Mouse (Mus musculus) embryo, embryonic 10 days (tissue): ENCODE data around the gene Rtn4r.
A peak's percentile ranks its signal among the peaks of the same experiment; 100 is the strongest.

Experiments
- DNase-seq: peaks from one replicate; pipeline ENCODE4 v3.0.0-alpha.2; 2015; ENCODE audit warnings: low spot score

Rtn4r gene

GRCm38 (mm10) chr16:18156579-18157350 is 29.3 kb downstream of the Rtn4r start:
- DNase-seq = peak; percentile 42

- no peak for DNase-seq
These were observed 31.8 kb downstream of the Rtn4r start for GRCm38 (mm10) chr16:18159255-18159654.

GRCm38 (mm10) chr16:18159778-18160177 is 32.3 kb downstream of the Rtn4r start:
- no peak for DNase-seq

- DNase-seq = no peak
These were observed 33.1 kb downstream of the Rtn4r start for GRCm38 (mm10) chr16:18160514-18160913.

- DNase-seq = no peak
These were observed 33.7 kb downstream of the Rtn4r start for GRCm38 (mm10) chr16:18161190-18161589.

GRCm38 (mm10) chr16:18164642-18165238 is 37.3 kb downstream of the Rtn4r start:
- no peak for DNase-seq

- no peak for DNase-seq
These were observed 39.3 kb downstream of the Rtn4r start for GRCm38 (mm10) chr16:18166613-18167190.

GRCm38 (mm10) chr16:18169156-18169555 is 41.7 kb downstream of the Rtn4r start:
- no peak for DNase-seq

GRCm38 (mm10) chr16:18169776-18170175 is 42.3 kb downstream of the Rtn4r start:
- DNase-seq = no peak

- DNase-seq = peak; percentile 90
These were observed 44.9 kb downstream of the Rtn4r start for GRCm38 (mm10) chr16:18172266-18172855.

GRCm38 (mm10) chr16:18173231-18173630 is 45.8 kb downstream of the Rtn4r start:
- DNase-seq = no peak

GRCm38 (mm10) chr16:18173788-18174187 is 46.3 kb downstream of the Rtn4r start:
- DNase-seq = no peak

GRCm38 (mm10) chr16:18175817-18176541 is 48.5 kb downstream of the Rtn4r start:
- DNase-seq = no peak

GRCm38 (mm10) chr16:18176758-18177157 is 49.3 kb downstream of the Rtn4r start:
- peak; percentile 31 for DNase-seq

GRCm38 (mm10) chr16:18179591-18179990 is 52.1 kb downstream of the Rtn4r start:
- no peak for DNase-seq

- no peak for DNase-seq
These were observed 54.0 kb downstream of the Rtn4r start for GRCm38 (mm10) chr16:18181398-18181797.

- DNase-seq = no peak
These were observed 55.3 kb downstream of the Rtn4r start for GRCm38 (mm10) chr16:18182766-18183165.

- DNase-seq = peak; percentile 38
These were observed 58.4 kb downstream of the Rtn4r start for GRCm38 (mm10) chr16:18185715-18186449.

- DNase-seq = no peak
These were observed 59.4 kb downstream of the Rtn4r start for GRCm38 (mm10) chr16:18186798-18187197.

GRCm38 (mm10) chr16:18187221-18187620 is 59.8 kb downstream of the Rtn4r start:
- no peak for DNase-seq

- DNase-seq = no peak
These were observed 63.6 kb downstream of the Rtn4r start for GRCm38 (mm10) chr16:18191006-18191405.
